Mouse (Mus musculus): ENCODE results near the gene Zfp799. TPM values are rescaled to one million over a fixed set of nuclear protein-coding genes. Genes with fewer than 3 reads are reported as not detected.
"Not testable (repeated sequence)": the region's sequence is repeated elsewhere in the genome, so short reads cannot be mapped to it uniquely, and the experiment has no call there.

Zfp799 gene
- polyA plus RNA-seq (2015; fragmentation: Nextera tagmentation; extraction: Ambion mirVana) = 9.4 and 9.8 TPM in 2 replicates

- H3K4me1 ChIP-seq (replicated peaks; ENCODE audit: insufficient read depth, low read length) = 0 out of 2 replicates have a peak, but pooled peaks cover 5% of the 10 kb centered on the region
- WGBS = 1% methylated on average over 35 of the region's 35 CpGs
- no peaks in the 10 kb centered on the region for H3K27me3 ChIP-seq (ENCODE audit: insufficient read depth, low read length)
- H3K4me2 ChIP-seq (ENCODE audit: low read length) = peak within 1 kb of the TSS; percentile 67
- no peaks in the 10 kb centered on the region for H3K9me3 ChIP-seq (replicated peaks; ENCODE audit: low read length)
- H3K27ac ChIP-seq = peak within 1 kb of the TSS; percentile 80
- peak within 1 kb of the TSS; percentile 95 for H3K9ac ChIP-seq (ENCODE audit: low read depth, low read length)
- no peak for TF ChIP-seq CTCF (IDR thresholded peaks at IDR 0.05; ENCODE audit: low read depth)
- peak within 1 kb of the TSS; percentile 86 for H3K4me3 ChIP-seq (replicated peaks; ENCODE audit: low read depth, low read length)
- DNase-seq (ENCODE audit: low spot score) (peak; percentile 96), ATAC-seq (replicated peaks; ENCODE audit: low FRiP score, low read depth) (peak; percentile 99)
- H3K36me3 ChIP-seq (ENCODE audit: insufficient read depth, low read length) = 0 out of 2 replicates have a peak, but pooled peaks cover 6% of the 10 kb centered on the region
These were observed at the start of gene Zfp799 for GRCm38 (mm10) chr17:32829540-32830417. TSS of gene Zfp799 (minus strand) at chr17:32830261.

- Histone ChIP-seq H3K4me2 (ENCODE audit: low read length) (no peak overlapping the region), H3K36me3 (ENCODE audit: insufficient read depth, low read length) (peaks cover 11% of the 10 kb centered on the region), H3K4me1 (replicated peaks; ENCODE audit: insufficient read depth, low read length) (no peaks in the 10 kb centered on the region), H3K9ac (ENCODE audit: low read depth, low read length) (no peak overlapping the region), H3K27me3 (ENCODE audit: insufficient read depth, low read length) (no peaks in the 10 kb centered on the region), H3K9me3 (replicated peaks; ENCODE audit: low read length) (no peaks in the 10 kb centered on the region), H3K4me3 (replicated peaks; ENCODE audit: low read depth, low read length) (no peak overlapping the region), H3K27ac (no peak overlapping the region)
- no peak for DNase-seq (ENCODE audit: low spot score)
- no peak for TF ChIP-seq CTCF (IDR thresholded peaks at IDR 0.05; ENCODE audit: low read depth)
- 91% methylated on average over 11 of the region's 11 CpGs for WGBS
- no peak for ATAC-seq (replicated peaks; ENCODE audit: low FRiP score, low read depth)
These were observed 48.7 kb upstream of the Zfp799 start for GRCm38 (mm10) chr17:32878773-32879172.

DNA sequence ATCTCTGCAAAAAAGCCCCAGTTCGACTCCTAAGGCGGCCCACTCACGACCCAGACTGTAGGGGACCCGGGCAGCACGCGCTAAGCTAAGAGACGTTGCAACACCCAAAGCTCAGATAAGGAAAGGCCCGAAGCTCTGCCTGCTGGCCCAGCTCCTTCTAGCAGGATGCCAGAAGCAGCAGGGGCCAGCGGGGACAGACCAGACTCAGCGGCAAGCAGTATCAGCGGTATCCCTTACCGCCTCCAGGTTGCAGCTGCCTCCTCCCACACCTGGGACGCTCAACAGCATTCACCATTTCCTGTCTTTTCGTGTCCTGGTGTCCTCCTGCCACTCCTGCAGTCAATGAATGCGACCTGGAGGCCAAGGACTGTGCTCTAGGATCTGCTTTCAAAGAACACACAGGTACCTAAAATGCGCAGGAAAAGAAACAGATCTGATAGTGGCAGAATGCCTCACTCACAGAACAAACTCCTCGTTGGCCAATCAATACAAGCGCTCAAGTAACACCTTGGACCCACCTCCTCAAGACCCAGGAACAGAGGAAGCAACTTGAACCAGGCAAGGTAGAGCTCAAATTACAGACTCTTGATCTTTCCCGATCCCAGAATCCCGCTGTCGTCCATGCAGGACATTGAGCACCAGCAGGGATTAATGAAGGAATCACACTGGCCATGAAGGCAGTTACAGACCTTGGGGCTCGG, 47.6 kb upstream of the Zfp799 start:
- H3K27me3 ChIP-seq (ENCODE audit: insufficient read depth, low read length) = no peaks in the 10 kb centered on the region
- H3K9me3 ChIP-seq (replicated peaks; ENCODE audit: low read length) = no peaks in the 10 kb centered on the region
- 8% methylated on average over 22 of the region's 22 CpGs for WGBS
- no peak overlapping the region for H3K9ac ChIP-seq (ENCODE audit: low read depth, low read length)
- peak overlapping the region; percentile 19 for H3K4me2 ChIP-seq (ENCODE audit: low read length)
- ATAC-seq (replicated peaks; ENCODE audit: low FRiP score, low read depth) (no peak), DNase-seq (ENCODE audit: low spot score) (peak; percentile 3)
- no peak overlapping the region for H3K27ac ChIP-seq
- peaks cover 4% of the 10 kb centered on the region; the same call in 1 of the 2 replicates for H3K36me3 ChIP-seq (ENCODE audit: insufficient read depth, low read length)
- no peak overlapping the region for H3K4me3 ChIP-seq (replicated peaks; ENCODE audit: low read depth, low read length)
- H3K4me1 ChIP-seq (replicated peaks; ENCODE audit: insufficient read depth, low read length) = no peaks in the 10 kb centered on the region
- TF ChIP-seq CTCF (IDR thresholded peaks at IDR 0.05; ENCODE audit: low read depth) = no peak

- no peaks in the 10 kb centered on the region for H3K36me3 ChIP-seq (ENCODE audit: insufficient read depth, low read length)
- TF ChIP-seq CTCF (IDR thresholded peaks at IDR 0.05; ENCODE audit: low read depth) = no peak
- WGBS = 69% methylated on average over 5 of the region's 5 CpGs
- H3K27ac ChIP-seq = no peak overlapping the region
- H3K9me3 ChIP-seq (replicated peaks; ENCODE audit: low read length) = no peaks in the 10 kb centered on the region
- DNase-seq (ENCODE audit: low spot score) (no peak), ATAC-seq (replicated peaks; ENCODE audit: low FRiP score, low read depth) (no peak)
- H3K4me2 ChIP-seq (ENCODE audit: low read length) = no peak overlapping the region
- no peaks in the 10 kb centered on the region for H3K4me1 ChIP-seq (replicated peaks; ENCODE audit: insufficient read depth, low read length)
- H3K27me3 ChIP-seq (ENCODE audit: insufficient read depth, low read length) = no peaks in the 10 kb centered on the region
- no peak overlapping the region for H3K9ac ChIP-seq (ENCODE audit: low read depth, low read length)
- H3K4me3 ChIP-seq (replicated peaks; ENCODE audit: low read depth, low read length) = no peak overlapping the region
These were observed 42.6 kb upstream of the Zfp799 start for GRCm38 (mm10) chr17:32872696-32873095.

- ATAC-seq (replicated peaks; ENCODE audit: low FRiP score, low read depth) = no peak
- no peak for DNase-seq (ENCODE audit: low spot score)
- no peaks in the 10 kb centered on the region for H3K27me3 ChIP-seq (ENCODE audit: insufficient read depth, low read length)
- no peaks in the 10 kb centered on the region for H3K36me3 ChIP-seq (ENCODE audit: insufficient read depth, low read length)
- no peak overlapping the region for H3K27ac ChIP-seq
- H3K4me1 ChIP-seq (replicated peaks; ENCODE audit: insufficient read depth, low read length) = no peaks in the 10 kb centered on the region
- H3K9ac ChIP-seq (ENCODE audit: low read depth, low read length) = no peak overlapping the region
- no peaks in the 10 kb centered on the region for H3K9me3 ChIP-seq (replicated peaks; ENCODE audit: low read length)
- H3K4me3 ChIP-seq (replicated peaks; ENCODE audit: low read depth, low read length) = no peak overlapping the region
- no peak for TF ChIP-seq CTCF (IDR thresholded peaks at IDR 0.05; ENCODE audit: low read depth)
- no peak overlapping the region for H3K4me2 ChIP-seq (ENCODE audit: low read length)
- WGBS = 77% methylated on average over 4 of the region's 4 CpGs
These were observed 42.0 kb upstream of the Zfp799 start for GRCm38 (mm10) chr17:32872091-32872490.

DNA sequence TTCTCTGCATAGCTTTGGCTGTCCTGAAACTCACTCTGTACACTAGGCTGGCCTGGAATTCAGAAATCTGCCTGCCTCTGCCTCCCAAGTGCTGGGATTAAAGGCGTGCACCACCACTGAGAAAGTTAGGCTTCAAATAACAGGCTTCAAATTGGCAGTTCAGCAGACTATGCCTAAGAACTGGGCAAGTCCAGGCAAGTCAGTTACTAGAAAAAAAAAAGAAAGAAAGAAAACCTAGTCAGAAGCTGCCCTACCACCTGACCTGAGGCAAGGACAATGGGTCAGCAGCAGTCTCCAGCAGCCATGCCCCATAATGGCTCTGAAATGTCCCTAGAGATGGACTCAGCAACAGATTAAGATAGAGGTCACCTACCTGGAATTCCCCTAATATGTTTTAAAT, 41.4 kb upstream of the Zfp799 start:
- H3K9me3 ChIP-seq (replicated peaks; ENCODE audit: low read length) = no peaks in the 10 kb centered on the region
- no peak overlapping the region for H3K4me3 ChIP-seq (replicated peaks; ENCODE audit: low read depth, low read length)
- no peak overlapping the region for H3K9ac ChIP-seq (ENCODE audit: low read depth, low read length)
- TF ChIP-seq CTCF (IDR thresholded peaks at IDR 0.05; ENCODE audit: low read depth) = no peak
- DNase-seq (ENCODE audit: low spot score) = no peak
- 92% methylated on average over 1 of the region's 1 CpGs for WGBS
- no peak for ATAC-seq (replicated peaks; ENCODE audit: low FRiP score, low read depth)
- no peaks in the 10 kb centered on the region for H3K36me3 ChIP-seq (ENCODE audit: insufficient read depth, low read length)
- no peak overlapping the region for H3K27ac ChIP-seq
- H3K4me1 ChIP-seq (replicated peaks; ENCODE audit: insufficient read depth, low read length) = no peaks in the 10 kb centered on the region
- H3K27me3 ChIP-seq (ENCODE audit: insufficient read depth, low read length) = no peaks in the 10 kb centered on the region
- H3K4me2 ChIP-seq (ENCODE audit: low read length) = no peak overlapping the region

DNA sequence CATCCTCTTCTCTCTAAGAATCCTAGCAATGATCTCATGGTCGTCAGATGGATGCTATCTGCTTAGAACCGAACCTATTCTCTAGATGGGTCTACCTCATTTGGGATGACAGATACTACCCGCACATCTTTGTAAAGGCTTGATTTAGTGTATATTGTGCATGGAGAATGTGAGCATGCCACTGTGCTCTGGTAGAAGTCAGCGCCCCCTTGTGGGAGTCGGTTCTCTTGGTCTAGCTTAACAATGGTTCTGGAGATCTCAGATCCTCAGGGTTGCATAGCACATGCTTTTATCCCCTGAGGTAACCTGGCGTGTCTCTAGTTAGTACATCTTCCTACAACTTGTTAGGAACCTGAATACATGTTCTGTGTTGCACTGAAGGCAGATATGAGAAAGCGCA, 37.2 kb upstream of the Zfp799 start:
- H3K27ac ChIP-seq; H3K4me2 ChIP-seq (ENCODE audit: low read length); H3K4me1 ChIP-seq (replicated peaks; ENCODE audit: insufficient read depth, low read length); H3K9ac ChIP-seq (ENCODE audit: low read depth, low read length); H3K4me3 ChIP-seq (replicated peaks; ENCODE audit: low read depth, low read length); H3K27me3 ChIP-seq (ENCODE audit: insufficient read depth, low read length); H3K36me3 ChIP-seq (ENCODE audit: insufficient read depth, low read length); DNase-seq (ENCODE audit: low spot score); H3K9me3 ChIP-seq (replicated peaks; ENCODE audit: low read length); ATAC-seq (replicated peaks; ENCODE audit: low FRiP score, low read depth): not testable (repeated sequence)
- 78% methylated on average over 3 of the region's 7 CpGs for WGBS

- not testable (repeated sequence) for H3K4me1 ChIP-seq (replicated peaks; ENCODE audit: insufficient read depth, low read length); ATAC-seq (replicated peaks; ENCODE audit: low FRiP score, low read depth); H3K4me2 ChIP-seq (ENCODE audit: low read length); H3K36me3 ChIP-seq (ENCODE audit: insufficient read depth, low read length); H3K9me3 ChIP-seq (replicated peaks; ENCODE audit: low read length); H3K27ac ChIP-seq; H3K4me3 ChIP-seq (replicated peaks; ENCODE audit: low read depth, low read length); H3K27me3 ChIP-seq (ENCODE audit: insufficient read depth, low read length); H3K9ac ChIP-seq (ENCODE audit: low read depth, low read length); DNase-seq (ENCODE audit: low spot score)
- WGBS = 72% methylated on average over 2 of the region's 6 CpGs
These were observed 26.7 kb upstream of the Zfp799 start for GRCm38 (mm10) chr17:32856713-32857112.

All from kidney, postnatal 0 days (tissue).